Mouse (Mus musculus) olfactory bulb, adult 2 months (tissue): ENCODE results near the gene Rnf167.

Experiments used
- CTCF ChIP-seq: fragments of 200-500 bp; IDR thresholded peaks from 2 replicates; pipeline ENCODE4 v1.5.1; 2012; ENCODE audit warnings: low read depth, mild to moderate bottlenecking, low read length, moderate library complexity; ENCODE audit not compliant: insufficient read depth
- POLR2A ChIP-seq: fragments of 200-500 bp; IDR thresholded peaks from 2 replicates; pipeline ENCODE4 v1.6.1; 2012; ENCODE audit warnings: mild to moderate bottlenecking, low read depth, low read length, moderate library complexity; ENCODE audit not compliant: insufficient read depth

DNA sequence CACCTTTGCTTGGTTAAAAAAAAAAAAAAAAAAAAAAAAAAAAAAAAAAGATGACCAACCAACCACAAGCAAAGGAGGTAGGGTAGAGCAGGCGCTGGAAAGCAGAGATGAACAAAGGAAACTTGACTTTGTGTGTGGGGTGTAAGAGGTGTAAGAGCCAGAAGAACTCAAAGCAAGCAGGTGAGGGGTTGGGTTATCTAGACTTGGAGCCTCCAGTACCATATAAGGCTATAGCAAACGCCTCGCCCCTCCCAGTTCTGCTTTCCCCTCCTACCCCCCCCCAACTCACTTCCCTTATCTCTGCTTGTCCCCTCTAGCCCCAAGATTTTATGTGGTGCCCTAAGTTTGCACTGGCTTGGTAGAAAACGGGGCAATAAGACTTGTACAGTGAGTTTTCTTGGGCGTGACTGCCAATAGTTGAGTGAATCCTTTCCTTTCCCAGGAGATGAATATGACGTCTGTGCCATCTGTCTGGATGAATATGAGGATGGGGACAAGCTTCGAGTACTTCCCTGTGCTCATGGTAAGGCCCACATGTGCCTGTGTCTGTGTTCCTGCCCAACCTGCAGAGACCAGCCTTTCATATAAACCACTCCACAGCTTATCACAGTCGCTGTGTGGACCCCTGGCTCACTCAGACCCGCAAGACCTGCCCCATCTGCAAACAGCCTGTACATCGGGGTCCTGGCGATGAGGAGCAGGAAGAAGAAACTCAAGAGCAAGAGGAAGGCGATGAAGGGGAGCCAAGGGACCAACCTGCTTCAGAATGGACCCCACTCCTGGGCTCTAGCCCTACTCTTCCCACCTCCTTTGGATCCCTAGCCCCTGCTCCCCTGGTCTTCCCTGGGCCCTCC lies 3.5 kb downstream of the Rnf167 start:
- TF ChIP-seq POLR2A, result no peak
- TF ChIP-seq CTCF, result no peak
